Mouse (Mus musculus) embryo, embryonic 10 days (tissue): ENCODE measurements around the gene Eps15.

Experiments
- DNase-seq: peaks from one replicate; pipeline ENCODE4 v3.0.0-alpha.2; 2015; ENCODE audit warnings: low spot score

Gene Eps15

DNA sequence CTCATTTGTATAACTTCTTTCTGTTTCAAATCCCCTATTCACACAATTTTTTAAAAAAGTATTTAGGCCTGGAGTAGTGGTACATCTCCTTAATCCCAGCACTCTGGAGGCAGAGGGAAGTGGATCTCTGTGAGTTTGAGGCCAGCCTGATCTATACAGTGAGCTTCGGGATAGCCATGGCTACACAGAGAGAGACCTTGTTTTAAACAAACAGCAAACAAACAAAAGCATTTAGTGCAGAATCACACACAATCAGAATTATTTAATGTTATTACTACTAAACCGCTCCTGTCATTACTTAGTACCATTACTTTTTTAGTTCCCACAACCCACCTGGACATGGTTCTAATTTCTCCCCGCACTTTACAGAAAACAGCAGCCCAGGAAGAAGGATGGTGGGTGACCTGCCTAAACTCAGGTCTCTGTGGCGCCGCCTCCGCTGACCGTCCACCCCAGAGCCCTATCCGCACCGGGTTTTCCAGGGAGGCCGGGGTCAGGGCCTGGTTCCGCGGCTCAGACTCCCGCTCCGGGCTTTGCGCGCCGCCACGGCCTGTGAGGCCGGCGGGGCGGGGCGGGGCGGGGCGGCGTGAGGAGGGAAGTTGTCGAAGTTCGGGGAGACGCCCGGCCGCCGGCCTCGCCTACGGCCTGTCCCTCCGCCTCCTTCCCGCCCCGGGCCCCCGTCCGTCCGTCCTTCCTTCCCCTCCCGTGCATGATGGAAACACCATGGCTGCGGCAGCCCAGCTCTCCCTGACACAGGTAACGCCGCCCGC lies at the start of gene Eps15:
TSS of gene Eps15 (plus strand) at position 580 of the 770 bp plus-strand sequence.
- DNase-seq: peak; percentile 93

DNA sequence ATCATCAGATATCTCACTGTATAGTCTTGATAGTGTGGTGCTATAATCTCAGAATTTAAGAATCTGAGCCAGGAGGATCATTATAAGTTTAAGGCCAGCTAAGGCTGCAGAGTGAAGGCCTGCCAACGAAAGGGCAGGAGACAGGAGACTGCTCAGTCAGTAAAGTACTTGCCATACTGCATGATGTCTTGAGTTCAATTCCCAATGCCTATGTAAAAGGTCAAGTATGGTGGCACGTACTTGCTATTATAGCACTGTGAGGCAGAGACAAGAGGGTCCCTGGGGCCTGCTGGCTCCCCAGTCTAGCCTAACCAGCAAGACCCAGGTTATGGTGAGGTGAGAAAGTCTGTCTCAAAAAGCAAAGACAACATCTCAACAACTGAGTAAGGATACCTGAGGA lies 45.9 kb upstream of the Eps15 start, which contains the start of gene Calr4:
TSS of gene Calr4 (plus strand) at position 301 of the 400 bp plus-strand sequence.
- no peak for DNase-seq

DNA sequence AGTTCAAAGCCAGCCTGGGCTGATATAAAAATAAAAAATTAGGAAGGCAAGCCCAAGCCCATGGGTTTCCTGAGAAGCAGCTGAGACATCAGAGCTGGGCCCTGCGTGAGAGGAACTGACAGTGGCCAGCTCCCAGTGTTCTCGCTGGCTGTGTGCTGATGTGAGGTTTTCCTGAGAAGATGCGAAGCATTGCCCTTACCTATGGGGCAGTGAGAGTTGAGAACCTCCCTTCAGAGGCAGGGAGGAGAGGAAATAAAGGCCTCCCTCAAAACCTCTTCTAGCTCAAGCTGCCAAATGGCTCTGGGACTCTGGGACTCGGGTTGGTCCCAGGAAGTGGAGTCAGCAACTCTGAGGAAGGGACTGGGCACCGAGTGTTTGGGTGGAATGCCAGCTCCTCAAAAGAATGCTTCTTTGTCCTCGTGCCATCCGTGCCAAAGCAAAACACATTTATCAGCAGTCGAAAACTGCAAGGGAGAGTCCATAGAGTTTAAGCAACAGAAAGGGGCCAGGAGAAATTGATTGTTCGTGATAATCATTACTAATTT lies 45.2 kb upstream of the Eps15 start:
- no peak for DNase-seq

- DNase-seq: no peak
Observed at GRCm38 (mm10) chr4:109236186-109236879, 43.7 kb upstream of the Eps15 start.

DNA sequence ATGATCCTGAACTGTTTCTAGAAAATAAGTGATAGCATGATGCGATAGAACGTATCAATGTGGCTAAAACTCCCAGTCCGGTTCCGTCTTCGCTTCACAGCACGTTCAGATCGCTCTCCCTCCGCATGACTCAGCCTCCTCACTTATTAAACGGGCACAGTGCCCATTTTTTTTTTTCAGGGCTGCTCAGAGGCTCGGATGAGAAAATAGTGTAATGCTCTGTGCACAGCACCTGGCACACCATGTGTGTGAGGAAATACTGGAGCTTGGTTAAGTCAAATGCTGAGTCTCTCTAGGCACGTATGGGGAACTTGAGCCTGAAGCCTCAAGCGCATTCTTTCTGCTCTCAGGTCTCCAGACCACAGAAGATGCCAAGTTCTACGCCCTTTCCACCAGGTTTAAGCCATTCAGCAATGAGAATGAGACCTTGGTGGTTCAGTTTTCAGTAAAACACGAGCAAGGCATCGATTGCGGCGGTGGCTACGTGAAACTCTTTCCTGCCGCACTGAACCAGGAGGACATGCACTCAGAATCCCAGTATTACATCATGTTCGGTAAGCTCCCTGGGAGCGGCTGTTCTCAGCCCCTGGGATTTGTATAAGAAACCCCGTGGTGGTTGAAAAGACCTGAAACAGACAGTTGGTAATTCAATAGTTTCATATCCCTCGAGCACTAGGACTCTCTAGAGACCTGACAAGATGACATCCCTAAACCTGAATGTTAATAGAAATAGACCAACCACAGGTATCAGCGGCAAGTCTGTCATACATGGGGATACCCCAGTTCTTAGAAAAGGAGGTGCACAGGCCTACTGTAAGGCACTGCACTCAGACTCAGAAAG lies 41.4 kb upstream of the Eps15 start:
- no peak for DNase-seq

DNA sequence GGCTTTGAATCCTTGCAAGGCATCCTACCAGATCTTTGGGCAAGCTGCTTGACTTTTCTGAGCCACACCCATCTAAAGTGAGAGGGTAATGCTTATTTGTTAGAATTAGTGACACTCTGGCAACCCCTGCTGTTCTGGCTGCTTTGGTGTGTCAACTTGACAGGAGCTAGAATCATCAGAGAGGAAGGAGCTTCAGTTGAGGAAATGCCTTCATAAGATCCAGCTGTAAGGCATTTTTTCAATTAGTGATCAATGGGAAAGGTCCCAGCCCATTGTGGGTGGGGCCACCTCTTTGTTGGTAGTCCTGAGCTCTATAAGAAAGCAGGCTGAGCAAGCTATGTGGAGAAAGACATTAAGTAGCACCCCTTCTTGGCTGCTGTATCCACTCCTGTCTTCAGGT lies 38.8 kb upstream of the Eps15 start:
- peak; percentile 40 for DNase-seq

GRCm38 (mm10) chr4:109241934-109242333 lies 38.1 kb upstream of the Eps15 start:
- DNase-seq: no peak

DNA sequence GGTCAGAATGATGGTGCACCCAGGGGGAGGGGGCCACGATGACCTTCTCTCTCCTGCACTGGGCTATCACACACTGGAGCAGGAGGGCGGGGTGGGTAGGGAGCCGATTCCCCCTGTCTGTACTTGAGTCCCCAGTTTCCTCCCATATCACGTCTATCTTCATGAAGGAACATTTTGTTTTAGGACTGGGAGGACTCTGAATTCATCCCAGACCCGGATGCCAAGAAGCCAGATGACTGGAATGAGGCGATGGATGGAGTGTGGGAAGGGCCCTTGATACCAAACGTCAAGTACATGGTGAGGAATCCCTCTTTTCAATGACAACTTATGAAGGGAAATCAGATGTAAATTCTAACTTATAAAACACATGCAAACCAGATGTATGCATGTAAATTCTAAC lies 35.6 kb upstream of the Eps15 start:
- no peak for DNase-seq

DNA sequence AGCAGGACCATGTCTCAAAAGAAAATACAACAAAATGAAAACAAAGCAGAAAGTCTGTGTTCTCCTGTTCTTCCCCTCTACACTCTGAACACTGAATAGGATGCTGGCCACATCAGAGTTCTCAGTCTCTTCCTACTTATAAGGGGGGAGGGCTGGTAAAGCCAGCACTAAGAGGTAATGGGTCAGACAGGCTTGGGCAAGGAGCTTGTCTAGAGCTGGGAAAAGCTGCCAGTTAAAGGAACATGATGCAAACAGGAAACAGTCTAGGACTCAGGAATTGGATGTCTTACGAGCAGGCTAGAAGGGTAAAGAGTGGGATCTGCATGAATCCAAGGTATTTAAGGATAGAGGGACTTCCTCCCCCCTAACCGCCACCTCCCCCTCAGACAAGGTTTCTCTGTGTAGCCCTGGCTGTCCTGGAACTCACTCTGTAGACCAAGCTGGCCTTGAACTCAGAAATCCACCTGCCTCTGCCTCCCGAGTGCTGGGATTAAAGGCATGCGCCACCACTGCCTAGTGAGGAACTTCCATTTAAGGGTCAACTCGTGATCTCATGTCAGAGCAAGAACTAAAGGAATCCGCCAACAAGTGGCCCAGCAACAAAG lies 35.0 kb upstream of the Eps15 start:
- no peak for DNase-seq

- peak; percentile 69 for DNase-seq
Observed at GRCm38 (mm10) chr4:109251605-109252004, 28.5 kb upstream of the Eps15 start.

GRCm38 (mm10) chr4:109252199-109252598 lies 27.9 kb upstream of the Eps15 start:
- DNase-seq: no peak

- no peak for DNase-seq
Observed at GRCm38 (mm10) chr4:109253664-109254151, 26.4 kb upstream of the Eps15 start.

DNA sequence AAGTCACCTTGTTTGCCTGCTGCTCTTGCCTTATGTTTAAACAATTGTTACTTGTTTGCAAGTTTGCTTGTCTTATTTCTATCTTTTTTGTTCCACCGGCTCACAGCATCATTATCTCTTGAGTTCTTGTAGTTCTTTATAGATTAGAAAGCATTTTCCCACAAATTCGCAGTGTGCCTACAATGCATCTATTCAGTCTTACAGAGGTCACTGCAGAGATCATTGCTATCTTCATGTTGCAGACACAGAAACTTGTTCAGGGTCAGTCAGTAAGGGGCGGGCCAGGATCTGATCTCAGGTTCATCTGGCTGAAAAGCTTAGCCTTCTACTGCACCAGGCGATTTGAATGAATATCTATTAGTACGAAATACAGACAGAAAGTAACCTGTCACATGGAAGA lies 25.6 kb upstream of the Eps15 start:
- DNase-seq: no peak

- no peak for DNase-seq
Observed at GRCm38 (mm10) chr4:109255321-109255720, 24.7 kb upstream of the Eps15 start.

- no peak for DNase-seq
Observed at GRCm38 (mm10) chr4:109255727-109256417, 24.2 kb upstream of the Eps15 start.

- no peak for DNase-seq
Observed at GRCm38 (mm10) chr4:109256791-109257190, 23.3 kb upstream of the Eps15 start.

DNA sequence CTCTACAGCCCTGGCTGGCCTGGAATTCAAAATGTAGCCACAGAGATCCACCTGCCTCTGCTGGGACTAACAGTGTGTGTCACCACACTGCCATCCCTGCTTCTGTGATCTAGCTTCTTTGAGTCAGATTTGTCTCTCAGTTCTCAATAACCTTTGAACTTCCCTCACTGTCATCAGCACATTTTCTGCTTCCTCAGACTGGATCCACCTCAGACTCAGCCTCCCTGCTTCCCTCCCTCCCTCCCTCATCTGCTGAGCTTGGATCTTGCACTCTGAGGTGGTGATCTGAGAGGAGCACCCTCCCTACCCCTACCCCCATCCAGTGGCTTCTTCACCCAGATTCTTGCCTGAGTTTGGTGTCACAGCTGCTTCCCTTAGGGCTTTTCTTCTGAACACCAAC lies 22.4 kb upstream of the Eps15 start:
- no peak for DNase-seq

GRCm38 (mm10) chr4:109262068-109262467 lies 18.0 kb upstream of the Eps15 start:
- no peak for DNase-seq

DNA sequence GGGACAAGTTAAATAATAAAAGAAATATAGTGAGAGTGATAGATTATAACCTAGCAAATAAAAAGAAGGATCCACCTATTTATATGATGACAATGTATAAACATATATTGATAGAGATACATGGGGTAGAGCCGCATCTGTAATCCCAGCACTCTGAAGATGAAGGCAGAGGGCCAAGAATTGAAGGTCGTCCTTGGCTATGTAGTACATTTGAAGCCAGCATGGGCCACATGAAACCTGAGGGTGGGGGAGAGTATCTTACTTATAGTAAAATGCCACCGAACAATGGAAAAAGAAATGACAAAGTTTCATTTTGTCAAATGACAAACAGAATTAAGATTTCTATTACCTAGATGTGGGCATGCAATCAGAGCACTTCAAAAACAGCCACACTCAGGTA lies 14.0 kb upstream of the Eps15 start:
- DNase-seq: no peak

- DNase-seq: no peak
Observed at GRCm38 (mm10) chr4:109266744-109267143, 13.3 kb upstream of the Eps15 start.

GRCm38 (mm10) chr4:109267452-109267851 lies 12.6 kb upstream of the Eps15 start:
- DNase-seq: no peak
